Mouse (Mus musculus) left cerebral cortex, postnatal 25 days (tissue): ENCODE data around the gene Rin2. TPM values are rescaled to one million over a fixed set of nuclear protein-coding genes. Genes with fewer than 3 reads are reported as not detected.
"Not testable (repeated sequence)": the region's sequence is repeated elsewhere in the genome, so short reads cannot be mapped to it uniquely, and the experiment has no call there.

Source experiments
- DNase-seq, 2 experiments: peaks; one replicate each; pipeline ENCODE4 v3.0.0; 2022; ENCODE audit warnings: low spot score in 2 of 2, mixed read lengths in 1 of 2
- intact Hi-C: fragments of 180-260 bp; cut with DNase I; formaldehyde crosslinking; loops from one replicate; pipeline ENCODE4 v1.15.1; 2025
- total RNA-seq, 2 experiments: library from RNA; stranded (reverse); gene quantifications; 2 replicates each; pipeline ENCODE4 v1.2.3; 2021

Gene Rin2
- total RNA-seq, 2 experiments from 2014 or later = 18.4 to 22.6 TPM

DNA sequence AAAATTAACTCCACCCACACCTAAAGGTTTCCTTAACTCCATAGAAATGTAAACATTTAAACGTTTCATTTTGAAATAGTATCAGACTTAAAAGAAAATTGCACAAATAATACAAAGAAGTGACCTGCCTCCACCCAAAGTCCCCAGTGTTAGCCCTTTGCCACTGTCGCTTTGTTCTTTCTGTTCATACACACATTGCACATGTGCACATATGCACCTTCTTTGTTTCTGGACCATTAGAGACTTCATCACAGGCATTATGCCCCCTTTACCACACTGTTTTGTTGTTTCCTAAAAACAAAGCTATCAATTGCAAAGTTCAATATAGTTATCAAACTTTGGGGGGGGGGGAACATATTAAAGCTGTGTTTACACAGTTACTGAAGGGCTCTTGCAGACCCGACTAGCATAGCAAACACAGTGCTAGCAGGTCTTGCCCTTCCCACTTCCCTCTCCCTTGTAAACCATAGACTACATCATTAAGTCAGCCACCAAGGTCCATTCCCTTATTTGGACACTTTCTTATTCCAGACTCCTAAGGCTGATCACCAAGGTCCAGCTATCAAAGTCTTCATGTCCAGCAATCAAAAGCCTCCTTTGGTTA is 200.0 kb downstream of the Rin2 start:
- intact Hi-C loops = no loop called here
- no peak for DNase-seq

DNA sequence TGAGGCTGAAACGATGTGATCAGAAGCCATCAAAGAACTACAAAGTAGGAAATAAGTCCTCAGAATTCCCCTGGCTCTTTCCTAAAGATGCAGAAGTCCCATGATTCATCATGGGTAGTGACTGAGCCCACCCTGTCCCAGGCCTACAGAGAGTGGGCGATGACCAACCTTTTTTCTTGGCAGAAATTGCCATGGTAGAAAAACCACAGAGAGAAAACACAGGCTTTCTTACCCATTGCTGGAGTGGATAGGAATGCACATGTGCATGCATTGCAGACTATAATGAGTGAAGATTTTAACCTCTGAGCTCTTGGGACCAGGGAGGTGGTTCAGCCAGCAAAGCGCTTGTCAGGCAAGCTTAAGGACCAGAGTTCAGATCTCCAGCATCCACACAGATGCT is 202.2 kb downstream of the Rin2 start:
- intact Hi-C loops = no loop called here
- no peak for DNase-seq

DNA sequence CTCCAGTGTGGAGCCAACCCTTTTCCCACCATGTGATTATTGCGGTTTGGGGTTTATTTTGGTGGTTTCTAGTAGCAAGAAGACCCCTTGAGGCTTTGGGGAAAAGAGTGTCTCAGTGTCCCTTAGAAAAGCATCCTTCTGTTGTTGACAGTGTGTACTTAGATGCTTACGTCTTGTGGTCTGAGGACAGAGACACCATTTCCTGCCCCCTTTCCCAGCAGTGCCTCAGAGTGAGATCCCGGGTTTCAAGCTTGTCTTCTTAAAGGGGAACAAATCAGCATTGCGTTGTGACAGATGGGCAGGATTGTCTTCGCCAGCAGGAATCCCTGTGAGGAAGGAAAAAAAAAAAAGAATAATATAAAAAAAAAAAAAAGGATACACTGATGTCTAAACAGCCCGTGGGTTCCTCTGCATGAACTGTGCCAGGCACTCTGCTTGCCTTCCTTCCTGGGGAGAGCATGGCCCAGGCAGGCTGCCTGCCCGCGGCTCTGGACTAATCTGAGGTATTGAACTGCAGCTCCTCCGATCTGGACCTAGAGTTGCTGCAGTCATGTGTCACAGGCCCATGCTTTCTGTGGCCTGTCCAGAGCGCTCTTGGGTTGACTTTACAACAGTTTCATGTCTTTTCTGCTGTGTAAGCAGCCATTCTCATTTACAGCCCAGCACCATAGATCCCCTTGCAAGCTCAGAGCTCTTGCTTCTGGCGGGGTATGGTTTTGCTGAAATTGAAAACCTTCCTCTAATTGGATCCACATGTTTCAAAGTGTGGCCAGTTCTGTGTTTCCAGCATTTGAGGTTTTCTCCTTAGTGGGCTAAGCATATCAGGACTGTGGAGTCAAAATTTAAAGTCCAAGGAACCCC is 206.1 kb downstream of the Rin2 start:
- intact Hi-C loops = no loop called here
- no peak for DNase-seq

GRCm38 (mm10) chr2:145881932-145882331 is 206.9 kb downstream of the Rin2 start:
- intact Hi-C loops = loop anchor here (1.0 kb wide), 1 partner anchor 183 kb away; no protein-coding TSS in a partner anchor
- no peak for DNase-seq

DNA sequence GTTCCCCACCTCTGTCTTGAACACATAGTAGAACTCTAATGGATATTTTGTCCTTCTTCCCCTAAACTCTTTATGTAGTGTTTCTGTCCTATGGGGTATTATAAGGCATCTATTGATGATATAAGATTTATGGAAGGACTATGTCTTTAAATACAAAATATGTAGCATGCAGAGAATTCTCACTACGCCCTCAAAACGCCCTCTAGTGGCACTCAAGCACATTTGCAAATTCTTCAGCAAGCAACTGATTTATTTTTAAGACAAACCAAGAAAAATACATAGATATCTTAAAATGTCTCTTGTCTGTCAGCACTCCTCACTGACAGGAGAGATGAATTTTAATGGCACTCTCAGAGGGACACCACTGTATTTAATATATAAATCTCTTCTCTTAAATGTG is 207.4 kb downstream of the Rin2 start:
- intact Hi-C loops = loop anchor here (1.0 kb wide), 1 partner anchor 183 kb away; no protein-coding TSS in a partner anchor
- no peak for DNase-seq

- DNase-seq = no peak
- intact Hi-C loops = loop anchor here (2.0 kb wide), 1 partner anchor 23 kb away; no protein-coding TSS in a partner anchor
Observed at GRCm38 (mm10) chr2:145884036-145884912, 209.3 kb downstream of the Rin2 start.

GRCm38 (mm10) chr2:145884913-145885785 is 210.1 kb downstream of the Rin2 start:
- intact Hi-C loops = loop anchor here (2.0 kb wide), 1 partner anchor 24 kb away; no protein-coding TSS in a partner anchor
- DNase-seq = peak; percentile 39 to 81

DNA sequence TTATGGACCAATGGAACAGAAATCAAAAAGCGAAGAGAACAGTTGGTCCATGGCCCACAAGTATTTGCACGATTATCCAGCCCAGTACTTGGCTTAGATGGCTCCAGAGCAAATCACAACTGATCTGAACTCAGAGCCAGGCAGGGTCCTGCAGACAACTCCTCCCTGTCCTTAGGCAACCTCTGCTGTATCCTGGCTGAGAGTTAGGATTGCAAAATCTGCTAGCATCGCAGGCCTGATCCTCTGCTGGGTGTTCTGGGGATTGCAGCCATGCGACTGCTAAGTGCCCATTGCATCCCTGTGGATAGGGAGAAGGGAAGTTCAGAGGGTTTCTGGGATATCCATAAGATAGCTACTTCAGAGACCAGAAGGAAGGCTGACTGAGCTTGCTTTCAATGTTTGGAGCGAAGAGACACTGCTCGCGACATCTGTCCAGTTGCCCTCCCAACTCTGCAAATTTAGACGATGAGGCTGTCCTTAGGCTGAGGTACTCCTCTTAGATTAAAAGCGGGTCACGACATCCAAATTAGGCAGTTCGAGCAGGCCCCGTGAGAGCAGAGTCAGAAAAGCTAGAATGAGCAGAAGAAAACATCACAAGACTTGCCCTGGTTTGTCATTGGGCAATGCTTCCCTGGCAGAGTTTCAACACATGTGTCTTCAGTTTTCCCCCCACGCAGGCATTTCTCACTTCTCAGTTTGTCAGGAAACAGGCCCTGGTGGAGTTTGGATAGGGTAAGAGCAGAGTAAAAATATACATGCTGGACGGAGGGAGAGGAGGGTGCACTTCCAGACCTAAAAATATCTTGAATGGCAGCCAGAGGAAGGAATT is 213.1 kb downstream of the Rin2 start:
- DNase-seq = peak; percentile 60 to 89

DNA sequence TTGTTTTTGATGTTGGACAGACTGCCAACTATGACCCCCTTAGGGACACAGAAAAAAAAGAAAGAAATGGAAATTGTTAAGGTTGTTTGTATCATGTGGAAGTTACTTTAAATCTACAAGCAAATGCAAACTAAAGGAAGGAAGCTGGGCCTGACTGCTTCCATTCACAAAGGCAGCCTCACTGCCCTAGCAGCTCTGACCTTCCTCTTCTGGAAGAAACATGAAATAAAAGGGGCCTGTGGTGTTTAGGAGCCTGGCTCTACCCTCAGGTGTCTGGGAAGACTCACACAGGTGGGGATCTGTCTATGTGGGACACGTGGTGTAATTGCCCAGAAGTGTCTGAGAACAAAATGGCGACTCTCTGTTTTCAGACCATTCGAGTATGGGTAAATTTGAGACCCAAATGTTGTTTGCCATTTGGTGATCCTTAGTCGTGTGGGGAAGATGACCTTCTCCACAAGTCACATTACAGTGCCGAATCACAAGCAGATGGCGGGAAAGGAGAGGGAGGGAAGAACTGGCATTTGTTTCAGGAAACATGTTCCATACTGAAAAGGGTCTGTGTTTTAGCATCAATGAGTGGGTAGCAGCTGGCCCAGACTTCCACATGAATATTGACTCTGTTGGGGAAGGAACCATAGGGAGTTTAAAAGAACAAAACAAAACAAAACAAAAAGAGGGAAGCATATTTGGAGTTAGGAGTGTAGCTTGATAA is 213.9 kb downstream of the Rin2 start:
- intact Hi-C loops = no loop called here
- DNase-seq = peak in 1 of 2 experiments; percentile 40

More for the DNA sequence above, 213.1 kb downstream of the Rin2 start:
- intact Hi-C loops = no loop called here

DNA sequence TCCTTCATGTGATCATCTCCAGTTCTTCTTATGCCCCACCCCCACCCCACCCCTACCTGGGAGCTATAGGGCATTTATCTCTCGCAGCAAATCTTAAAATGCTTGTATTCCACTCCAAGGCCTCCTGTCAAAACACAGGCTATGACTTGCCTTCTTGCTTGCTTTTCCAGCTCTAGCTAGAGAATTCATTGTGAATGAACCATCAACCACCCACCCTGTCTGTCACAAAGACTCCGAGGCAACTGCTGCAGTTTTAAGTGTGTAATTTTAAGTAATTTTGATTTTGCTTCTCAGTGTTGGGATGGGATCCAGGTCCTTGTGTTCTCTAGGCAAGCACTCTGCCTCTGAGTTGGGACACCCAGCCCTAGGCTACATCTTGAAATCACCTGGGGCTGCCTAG is 215.6 kb downstream of the Rin2 start:
- intact Hi-C loops = no loop called here

GRCm38 (mm10) chr2:145893756-145894155 is 218.7 kb downstream of the Rin2 start:
- intact Hi-C loops = no loop called here
- no peak for DNase-seq

More for the DNA sequence above, 215.6 kb downstream of the Rin2 start:
- DNase-seq = peak in 1 of 2 experiments; percentile 70

GRCm38 (mm10) chr2:145898106-145898505 is 223.1 kb downstream of the Rin2 start:
- DNase-seq = no peak
- intact Hi-C loops = no loop called here

- DNase-seq, intact Hi-C loops: not testable (repeated sequence)
Observed at GRCm38 (mm10) chr2:145900318-145900717, 225.3 kb downstream of the Rin2 start.

GRCm38 (mm10) chr2:145901861-145902260 is 226.8 kb downstream of the Rin2 start, which contains the start of gene Naa20:
Gene Naa20, plus strand, starts transcription at chr2:145902099.
- intact Hi-C loops = loop anchor here (2.0 kb wide), 1 partner anchor 201 kb away; no protein-coding TSS in a partner anchor
- no peak for DNase-seq

GRCm38 (mm10) chr2:145903061-145903901 is 228.3 kb downstream of the Rin2 start:
- intact Hi-C loops = loop anchor here (2.0 kb wide), 1 partner anchor 202 kb away; no protein-coding TSS in a partner anchor
- peak; percentile 91 to 94 for DNase-seq

- intact Hi-C loops = loop anchor here (2.0 kb wide), 1 partner anchor 203 kb away; no protein-coding TSS in a partner anchor
- DNase-seq = no peak
Observed at GRCm38 (mm10) chr2:145903983-145904616, 229.1 kb downstream of the Rin2 start.
